Mouse (Mus musculus) kidney, postnatal 36 days (tissue): ENCODE results near the gene Gm5458.
"Not testable (repeated sequence)": the region's sequence is repeated elsewhere in the genome, so short reads cannot be mapped to it uniquely, and the experiment has no call there.

Source experiments
- DNase-seq, 2 experiments: peaks; one replicate each; pipeline ENCODE4 v3.0.0; 2021 to 2022; ENCODE audit warnings: mixed read lengths in 2 of 2

Gene Gm5458

GRCm38 (mm10) chr14:19602481-19602880, at the start of gene Gm5458:
Gm5458 (minus strand) TSS chr14:19602581.
- DNase-seq: not testable (repeated sequence)

- no peak for DNase-seq
These were observed 43.9 kb upstream of the Gm5458 start for GRCm38 (mm10) chr14:19646232-19646631.

GRCm38 (mm10) chr14:19584804-19585667, 17.3 kb downstream of the Gm5458 start, which contains the start of gene Gm2237:
Gm2237 (minus strand) TSS chr14:19585135.
- DNase-seq: peak; percentile 49 to 53

- not testable (repeated sequence) for DNase-seq
These were observed 52.5 kb downstream of the Gm5458 start, which contains the start of gene Gm2244 for GRCm38 (mm10) chr14:19549863-19550262. Gm2244 (minus strand) TSS chr14:19549963.
